In the genomic region with DNA sequence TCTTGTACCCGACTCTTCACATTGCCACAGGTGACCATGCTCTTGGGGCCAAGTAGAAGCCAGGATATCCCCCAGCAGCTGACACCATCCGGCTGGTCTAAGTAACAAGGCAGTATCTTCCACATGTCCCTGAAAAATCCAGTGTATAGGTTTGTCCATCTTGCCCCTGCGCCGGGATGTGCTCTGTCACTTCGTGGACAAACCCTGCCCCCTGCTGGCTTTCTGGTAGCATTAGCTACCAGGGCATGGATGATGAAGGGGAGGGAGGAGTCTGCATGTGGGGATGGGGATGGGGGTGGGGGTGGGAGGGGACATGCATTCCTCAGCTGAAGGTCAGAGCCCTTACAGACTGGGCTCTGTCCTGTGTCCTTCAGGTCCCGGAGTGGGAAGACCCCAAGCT, we compare ENCODE assay signal across 8 mouse cellular contexts.
DNase-seq lines count a peak whose midpoint lies in the region; ATAC-seq lines count a peak whose summit lies in the region.
"Had no signal": no experiment of that assay in that cellular context is flagged by ENCODE, and none has a peak within 500 bp of the region (broad histone marks: within the 10 kb centered on the region; RNA-seq: fewer than 3 reads in every experiment).

No protein-coding gene starts in this region.

- H3K4me2 ChIP-seq in liver, embryonic 12.5 days, result no peak overlapping the region
- H3K4me2 ChIP-seq: limb, embryonic 13.5 days had no signal

- H3K27ac ChIP-seq in liver, embryonic 12.5 days, result no peak overlapping the region
- H3K27ac ChIP-seq: limb, embryonic 13.5 days had no signal

- H3K4me1 ChIP-seq in liver, embryonic 12.5 days, result no peaks in the 10 kb centered on the region

- 40% methylated on average over 6 of the region's 6 CpGs for WGBS in liver, embryonic 12.5 days (ENCODE audit: insufficient replicate concordance)

- H3K9me3 ChIP-seq in liver, embryonic 12.5 days (replicated peaks), result no peaks in the 10 kb centered on the region
- H3K9me3 ChIP-seq: limb, embryonic 13.5 days had no signal

- ATAC-seq in liver, embryonic 12.5 days, result no peak

- H3K4me3 ChIP-seq in liver, embryonic 12.5 days, result no peak overlapping the region
- H3K4me3 ChIP-seq: limb, embryonic 13.5 days had no signal

- no peak overlapping the region for H3K9ac ChIP-seq in liver, embryonic 12.5 days
- H3K9ac ChIP-seq: limb, embryonic 13.5 days had no signal

- no peaks in the 10 kb centered on the region for H3K36me3 ChIP-seq in liver, embryonic 12.5 days
- H3K36me3 ChIP-seq: limb, embryonic 13.5 days had no signal

- peak; percentile 58 for DNase-seq in liver
- peak; percentile 14 for DNase-seq in Muller cell, postnatal 12 days (ENCODE audit: inconsistent ontology term)
- peak; percentile 2 for DNase-seq in c-Kit-positive CD71-negative TER-119-negative erythroid progenitor cells, embryonic 14.5 days (ENCODE audit: low read depth)
- peak; percentile 50 for DNase-seq in kidney, postnatal 10 days
- peak; percentile 35 for DNase-seq in thymus, postnatal 14 days
- DNase-seq in cerebellum, adult 8-10 months, result no peak

- no peaks in the 10 kb centered on the region for H3K27me3 ChIP-seq in liver, embryonic 12.5 days (replicated peaks)
